Mouse (Mus musculus) kidney, postnatal 0 days (tissue): Measurements from ENCODE around the gene Anks1b. TPM values are rescaled to one million over a fixed set of nuclear protein-coding genes. Genes with fewer than 3 reads are reported as not detected.

ENCODE experiments used
- ATAC-seq: fragments of 200-750 bp; cut with Nextera tagmentation; replicated peaks from 2 replicates; pipeline ENCODE4 v1.8.0; 2017; ENCODE audit warnings: low read depth, moderate number of reproducible peaks, moderate TSS enrichment, moderate library complexity; ENCODE audit not compliant: low FRiP score
- DNase-seq: peaks from one replicate; pipeline ENCODE4 v3.0.0-alpha.2; 2016; ENCODE audit warnings: low spot score
- H3K27ac ChIP-seq: fragments of 300-500 bp; sonication (generic); 2 replicates; pipeline ENCODE4 v1.5.1; 2014; ENCODE audit warnings: mild to moderate bottlenecking
- H3K27me3 ChIP-seq: fragments of 300-500 bp; sonication (generic); 2 replicates; pipeline ENCODE4 v1.6.1; 2014; ENCODE audit warnings: low read length, mixed read lengths; ENCODE audit not compliant: insufficient read depth
- H3K36me3 ChIP-seq: fragments of 300-500 bp; sonication (generic); 2 replicates; pipeline ENCODE4 v1.6.1; 2014; ENCODE audit warnings: low read length, mixed read lengths; ENCODE audit not compliant: insufficient read depth
- H3K4me1 ChIP-seq: fragments of 300-500 bp; sonication (generic); replicated peaks from 2 replicates; pipeline ENCODE4 v1.6.1; 2014; ENCODE audit warnings: antibody characterized with exemption, low read length, mixed read lengths; ENCODE audit not compliant: insufficient read depth
- H3K4me2 ChIP-seq: fragments of 300-500 bp; sonication (generic); 2 replicates; pipeline ENCODE4 v1.6.1; 2014; ENCODE audit warnings: mild to moderate bottlenecking, low read length, moderate library complexity, mixed read lengths
- H3K4me3 ChIP-seq: fragments of 300-500 bp; sonication (generic); replicated peaks from 2 replicates; pipeline ENCODE4 v1.5.1; 2014; ENCODE audit warnings: low read depth, low read length
- H3K9ac ChIP-seq: fragments of 300-500 bp; sonication (generic); 2 replicates; pipeline ENCODE4 v1.6.1; 2014; ENCODE audit warnings: low read depth, low read length
- H3K9me3 ChIP-seq: fragments of 300-500 bp; sonication (generic); replicated peaks from 2 replicates; pipeline ENCODE4 v1.6.1; 2016; ENCODE audit warnings: low read length, inconsistent platforms, mixed read lengths
- CTCF ChIP-seq: IDR thresholded peaks from 2 replicates; pipeline ENCODE4 v1.5.1; 2016; ENCODE audit warnings: antibody characterized with exemption, low read depth, mild to moderate bottlenecking, moderate library complexity
- WGBS: fragments of 180-500 bp; shearing (Covaris S2); extraction: QIAGEN DNeasy Blood & Tissue Kit; methylation state at CpG from one replicate; pipeline ENCODE4 v1.1.7; 2014; 5-methylcytosine and 5-hydroxymethylcytosine counted together
- polyA plus RNA-seq: library from polyadenylated mRNA; unstranded; fragments of >200 nt; fragmentation: Nextera tagmentation; extraction: Ambion mirVana; gene quantifications from 2 replicates; pipeline ENCODE4 v1.2.1, GENCODE M21; 2015

Gene Anks1b
- polyA plus RNA-seq, 1 experiment from 2014 or later: 3.1 TPM

GRCm38 (mm10) chr10:90357169-90357907 is 484.0 kb downstream of the Anks1b start:
- WGBS: 56% methylated on average over 1 of the region's 1 CpGs
- no peaks in the 10 kb centered on the region for H3K9me3 ChIP-seq
- H3K4me3 ChIP-seq: no peak overlapping the region
- DNase-seq: no peak
- no peak overlapping the region for H3K4me2 ChIP-seq
- TF ChIP-seq CTCF: no peak
- no peak overlapping the region for H3K27ac ChIP-seq
- no peak for ATAC-seq
- no peaks in the 10 kb centered on the region for H3K36me3 ChIP-seq
- H3K4me1 ChIP-seq: no peaks in the 10 kb centered on the region
- no peak overlapping the region for H3K9ac ChIP-seq
- no peaks in the 10 kb centered on the region for H3K27me3 ChIP-seq

GRCm38 (mm10) chr10:90369015-90369414 is 495.7 kb downstream of the Anks1b start:
- no peaks in the 10 kb centered on the region for H3K36me3 ChIP-seq
- H3K4me3 ChIP-seq: no peak overlapping the region
- no peaks in the 10 kb centered on the region for H3K4me1 ChIP-seq
- H3K27ac ChIP-seq: no peak overlapping the region
- no peak overlapping the region for H3K4me2 ChIP-seq
- 67% methylated on average over 7 of the region's 7 CpGs for WGBS
- H3K9ac ChIP-seq: no peak overlapping the region
- H3K27me3 ChIP-seq: no peaks in the 10 kb centered on the region
- DNase-seq (peak; percentile 36), ATAC-seq (no peak)
- TF ChIP-seq CTCF: no peak
- no peaks in the 10 kb centered on the region for H3K9me3 ChIP-seq

GRCm38 (mm10) chr10:90370751-90371150 is 497.4 kb downstream of the Anks1b start:
- Histone ChIP-seq H3K9me3 (no peaks in the 10 kb centered on the region), H3K36me3 (no peaks in the 10 kb centered on the region), H3K27me3 (no peaks in the 10 kb centered on the region), H3K4me3 (no peak overlapping the region), H3K27ac (no peak overlapping the region), H3K4me2 (no peak overlapping the region), H3K4me1 (no peaks in the 10 kb centered on the region), H3K9ac (no peak overlapping the region)
- DNase-seq: no peak
- WGBS: 90% methylated on average over 3 of the region's 3 CpGs
- TF ChIP-seq CTCF: no peak
- no peak for ATAC-seq

GRCm38 (mm10) chr10:90373469-90373868 is 500.2 kb downstream of the Anks1b start:
- DNase-seq: peak; percentile 44
- Histone ChIP-seq H3K9me3 (no peaks in the 10 kb centered on the region), H3K4me2 (no peak overlapping the region), H3K4me3 (no peak overlapping the region), H3K27ac (no peak overlapping the region), H3K4me1 (no peaks in the 10 kb centered on the region), H3K27me3 (no peaks in the 10 kb centered on the region), H3K36me3 (no peaks in the 10 kb centered on the region), H3K9ac (no peak overlapping the region)
- peak; percentile 71 for TF ChIP-seq CTCF
- ATAC-seq: no peak
- WGBS: 24% methylated on average over 4 of the region's 4 CpGs

GRCm38 (mm10) chr10:90376605-90377004 is 503.3 kb downstream of the Anks1b start:
- no peaks in the 10 kb centered on the region for H3K27me3 ChIP-seq
- TF ChIP-seq CTCF: no peak
- ATAC-seq (no peak), DNase-seq (peak; percentile 52)
- H3K9ac ChIP-seq: no peak overlapping the region
- H3K27ac ChIP-seq: no peak overlapping the region
- no peaks in the 10 kb centered on the region for H3K36me3 ChIP-seq
- no peaks in the 10 kb centered on the region for H3K9me3 ChIP-seq
- no peaks in the 10 kb centered on the region for H3K4me1 ChIP-seq
- H3K4me3 ChIP-seq: no peak overlapping the region
- 60% methylated on average over 1 of the region's 1 CpGs for WGBS
- H3K4me2 ChIP-seq: no peak overlapping the region

GRCm38 (mm10) chr10:90380062-90380461 is 506.8 kb downstream of the Anks1b start:
- TF ChIP-seq CTCF: no peak
- Histone ChIP-seq H3K27me3 (no peaks in the 10 kb centered on the region), H3K36me3 (no peaks in the 10 kb centered on the region), H3K4me2 (no peak overlapping the region), H3K9ac (no peak overlapping the region), H3K27ac (no peak overlapping the region), H3K9me3 (no peaks in the 10 kb centered on the region), H3K4me3 (no peak overlapping the region), H3K4me1 (no peaks in the 10 kb centered on the region)
- ATAC-seq: no peak
- WGBS: 55% methylated on average over 1 of the region's 1 CpGs
- no peak for DNase-seq
